Mouse (Mus musculus) CH12.LX (cell line): ENCODE data around the gene Rdh16.

Experiments
- CTCF ChIP-seq, 2 experiments: IDR thresholded peaks in 1 of 2; conservative IDR thresholded peaks in 1 of 2; 2 replicates each; pipeline ENCODE4 v1.5.1; 2011 to 2012; ENCODE audit warnings: low read depth in 2 of 2, low read length in 2 of 2, improper control_type of control experiment in 1 of 2, inconsistent platforms in 1 of 2, mild to moderate bottlenecking in 1 of 2, moderate library complexity in 1 of 2
- EP300 ChIP-seq: IDR thresholded peaks from 2 replicates; pipeline ENCODE4 v1.6.1; 2011; ENCODE audit warnings: low read length, improper control_type of control experiment
- MAX ChIP-seq: IDR thresholded peaks from 2 replicates; pipeline ENCODE4 v1.6.1; 2011; ENCODE audit warnings: low read length, improper control_type of control experiment
- TCF12 ChIP-seq: IDR thresholded peaks from 2 replicates; pipeline ENCODE4 v1.6.1; 2014; ENCODE audit warnings: low read depth, mild to moderate bottlenecking, inconsistent platforms, low read length, improper control_type of control experiment

DNA sequence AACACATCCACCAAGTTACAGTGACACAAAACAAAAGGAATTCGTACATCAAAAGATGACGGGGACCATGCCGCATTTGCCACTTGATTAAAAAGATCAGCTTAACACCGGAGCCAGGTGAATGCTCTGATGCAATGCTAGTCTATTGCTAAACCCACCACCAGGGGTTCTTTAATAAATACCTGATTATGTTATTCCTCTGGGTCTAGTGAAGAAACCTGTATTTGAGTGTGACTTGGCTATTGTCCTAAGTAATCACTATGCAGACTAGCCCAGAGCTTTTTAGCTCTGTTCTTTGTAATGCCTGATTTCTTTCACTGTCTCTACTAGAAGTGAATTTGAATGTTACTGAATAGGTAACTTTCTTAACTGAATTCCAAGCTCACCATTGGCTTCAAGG is 80.1 kb downstream of the Rdh16 start:
- TF ChIP-seq CTCF (conservative IDR thresholded peaks at IDR 0.05 in 1 of 2, IDR thresholded peaks at IDR 0.05 in 1 of 2; ENCODE audit: low read depth in 2 of 2, low read length in 2 of 2): no peak
- no peak for TF ChIP-seq MAX
- TF ChIP-seq TCF12: no peak
- no peak for TF ChIP-seq EP300
